Mouse (Mus musculus) heart, postnatal 0 days (tissue): ENCODE measurements around the gene Lfng. TPM values are rescaled to one million over a fixed set of nuclear protein-coding genes. Genes with fewer than 3 reads are reported as not detected.
A peak's percentile ranks its signal among the peaks of the same experiment; 100 is the strongest.

Experiments used
- ATAC-seq: fragments of 200-750 bp; cut with Nextera tagmentation; 2 replicates; pipeline ENCODE4 v1.8.0; 2017; ENCODE audit warnings: low read depth, moderate number of reproducible peaks, moderate library complexity; ENCODE audit not compliant: insufficient read depth
- DNase-seq: peaks from one replicate; pipeline ENCODE4 v3.0.0-alpha.2; 2016; ENCODE audit warnings: low spot score
- H3K27ac ChIP-seq: fragments of 300-500 bp; sonication (generic); 2 replicates; pipeline ENCODE4 v1.5.1; 2014; ENCODE audit warnings: low read depth, mild to moderate bottlenecking
- H3K27me3 ChIP-seq: fragments of 300-500 bp; sonication (generic); 2 replicates; pipeline ENCODE4 v1.6.1; 2014; ENCODE audit warnings: low read length, mixed read lengths; ENCODE audit not compliant: control insufficient read depth, insufficient read depth
- H3K36me3 ChIP-seq: fragments of 300-500 bp; sonication (generic); replicated peaks from 2 replicates; pipeline ENCODE4 v1.6.1; 2014; ENCODE audit warnings: low read length, mixed read lengths; ENCODE audit not compliant: control insufficient read depth, insufficient read depth
- H3K4me1 ChIP-seq: fragments of 300-500 bp; sonication (generic); 2 replicates; pipeline ENCODE4 v1.6.1; 2014; ENCODE audit warnings: antibody characterized with exemption; ENCODE audit not compliant: control insufficient read depth, insufficient read depth
- H3K4me2 ChIP-seq: fragments of 300-500 bp; sonication (generic); 2 replicates; pipeline ENCODE4 v1.6.1; 2014; ENCODE audit warnings: low read depth, mild to moderate bottlenecking, low read length, moderate library complexity
- H3K4me3 ChIP-seq: fragments of 300-500 bp; sonication (generic); 2 replicates; pipeline ENCODE4 v1.5.1; 2014; ENCODE audit warnings: low read depth, low read length
- H3K9ac ChIP-seq: fragments of 300-500 bp; sonication (generic); replicated peaks from 2 replicates; pipeline ENCODE4 v1.6.1; 2014; ENCODE audit warnings: low read depth, low read length, mixed read lengths
- H3K9me3 ChIP-seq: fragments of 300-500 bp; sonication (generic); replicated peaks from 2 replicates; pipeline ENCODE4 v1.6.1; 2016; ENCODE audit warnings: low read length; ENCODE audit not compliant: control insufficient read depth
- CTCF ChIP-seq: IDR thresholded peaks from 2 replicates; pipeline ENCODE4 v1.5.1; 2016; ENCODE audit warnings: antibody characterized with exemption, control low read depth, low read depth
- EP300 ChIP-seq: IDR thresholded peaks from 2 replicates; pipeline ENCODE4 v1.6.1; 2016; ENCODE audit warnings: antibody characterized with exemption, low read depth
- WGBS: fragments of 180-500 bp; shearing (Covaris S2); extraction: QIAGEN DNeasy Blood & Tissue Kit; methylation state at CpG from one replicate; pipeline ENCODE4 v1.1.7; 2014; 5-methylcytosine and 5-hydroxymethylcytosine counted together
- polyA plus RNA-seq: library from polyadenylated mRNA; unstranded; fragments of >200 nt; fragmentation: Nextera tagmentation; extraction: Ambion mirVana; gene quantifications from 2 replicates; pipeline ENCODE4 v1.2.1, GENCODE M21; 2015
- total RNA-seq: library from RNA; depleted of rRNA; stranded (reverse); fragments of >200 nt; gene quantifications from 2 replicates; pipeline ENCODE4 v1.2.3, GENCODE M21; 2014; ENCODE audit warnings: low replicate concordance

The Lfng gene
- total and polyA plus RNA-seq, 2 experiments from 2014 or later = 4.4 to 8.2 TPM

- TF ChIP-seq CTCF = no peak
- TF ChIP-seq EP300 = no peak
- Histone ChIP-seq H3K27me3 (peaks cover 19% of the 10 kb centered on the region; the same call in 1 of the 2 replicates), H3K4me1 (no peaks in the 10 kb centered on the region; the same call in 1 of the 2 replicates), H3K27ac (no peak overlapping the region), H3K4me3 (no peak overlapping the region), H3K9ac (no peak overlapping the region), H3K4me2 (no peak overlapping the region), H3K9me3 (no peaks in the 10 kb centered on the region), H3K36me3 (no peaks in the 10 kb centered on the region)
- ATAC-seq (no peak), DNase-seq (no peak)
- WGBS = 78% methylated on average over 5 of the region's 5 CpGs
Observed at GRCm38 (mm10) chr5:140594846-140595245, 12.3 kb upstream of the Lfng start.

GRCm38 (mm10) chr5:140596426-140596825 is 10.7 kb upstream of the Lfng start:
- DNase-seq (no peak), ATAC-seq (no peak)
- Histone ChIP-seq H3K4me1 (no peaks in the 10 kb centered on the region; the same call in 1 of the 2 replicates), H3K9me3 (no peaks in the 10 kb centered on the region), H3K4me2 (no peak overlapping the region), H3K27ac (peak overlapping the region; percentile 26; the same call in 1 of the 2 replicates), H3K9ac (no peak overlapping the region), H3K4me3 (no peak overlapping the region), H3K36me3 (no peaks in the 10 kb centered on the region), H3K27me3 (peaks cover 19% of the 10 kb centered on the region; the same call in 1 of the 2 replicates)
- TF ChIP-seq EP300 (no peak), CTCF (no peak)
- 59% methylated on average over 3 of the region's 3 CpGs for WGBS

- Histone ChIP-seq H3K9ac (no peak overlapping the region), H3K4me3 (no peak overlapping the region), H3K4me2 (no peak overlapping the region), H3K27ac (peak overlapping the region; percentile 26; the same call in 1 of the 2 replicates), H3K36me3 (no peaks in the 10 kb centered on the region), H3K4me1 (no peaks in the 10 kb centered on the region; the same call in 1 of the 2 replicates), H3K27me3 (peaks cover 13% of the 10 kb centered on the region; the same call in 1 of the 2 replicates), H3K9me3 (no peaks in the 10 kb centered on the region)
- no peak for TF ChIP-seq CTCF
- 0 out of 2 replicates have a peak, but pooled peaks have one; percentile 30 for TF ChIP-seq EP300
- DNase-seq (no peak), ATAC-seq (no peak)
- 49% methylated on average over 18 of the region's 18 CpGs for WGBS
Observed at GRCm38 (mm10) chr5:140596927-140597588, 10.1 kb upstream of the Lfng start.

- H3K27ac ChIP-seq = no peak overlapping the region
- H3K4me2 ChIP-seq = no peak overlapping the region
- WGBS = 68% methylated on average over 4 of the region's 4 CpGs
- no peak overlapping the region for H3K9ac ChIP-seq
- ATAC-seq (no peak), DNase-seq (no peak)
- H3K36me3 ChIP-seq = no peaks in the 10 kb centered on the region
- peaks cover 8% of the 10 kb centered on the region; the same call in 1 of the 2 replicates for H3K27me3 ChIP-seq
- H3K4me3 ChIP-seq = no peak overlapping the region
- no peaks in the 10 kb centered on the region; the same call in 1 of the 2 replicates for H3K4me1 ChIP-seq
- H3K9me3 ChIP-seq = no peaks in the 10 kb centered on the region
- TF ChIP-seq CTCF (no peak), EP300 (no peak)
Observed at GRCm38 (mm10) chr5:140597787-140598186, 9.3 kb upstream of the Lfng start.

- DNase-seq (no peak), ATAC-seq (no peak)
- no peaks in the 10 kb centered on the region for H3K9me3 ChIP-seq
- no peak overlapping the region for H3K9ac ChIP-seq
- TF ChIP-seq CTCF (no peak), EP300 (no peak)
- 59% methylated on average over 5 of the region's 5 CpGs for WGBS
- H3K27me3 ChIP-seq = peaks cover 16% of the 10 kb centered on the region; the same call in 1 of the 2 replicates
- H3K36me3 ChIP-seq = no peaks in the 10 kb centered on the region
- no peaks in the 10 kb centered on the region; the same call in 1 of the 2 replicates for H3K4me1 ChIP-seq
- no peak overlapping the region for H3K27ac ChIP-seq
- H3K4me3 ChIP-seq = no peak overlapping the region
- no peak overlapping the region for H3K4me2 ChIP-seq
Observed at GRCm38 (mm10) chr5:140599939-140600338, 7.2 kb upstream of the Lfng start.

- H3K4me2 ChIP-seq = no peak overlapping the region
- no peak for DNase-seq
- H3K9ac ChIP-seq = no peak overlapping the region
- no peak for ATAC-seq
- no peak overlapping the region for H3K27ac ChIP-seq
- peaks cover 25% of the 10 kb centered on the region for H3K27me3 ChIP-seq
- H3K36me3 ChIP-seq = no peaks in the 10 kb centered on the region
- no peak overlapping the region for H3K4me3 ChIP-seq
- no peaks in the 10 kb centered on the region for H3K9me3 ChIP-seq
- WGBS = 72% methylated on average over 12 of the region's 12 CpGs
- no peak for TF ChIP-seq CTCF
- no peak for TF ChIP-seq EP300
- peaks cover 6% of the 10 kb centered on the region for H3K4me1 ChIP-seq
Observed at GRCm38 (mm10) chr5:140601712-140602111, 5.4 kb upstream of the Lfng start.
